Mouse (Mus musculus): ENCODE measurements around the gene Mxd1.

The Mxd1 gene

GRCm38 (mm10) chr6:86599951-86600414, 69.0 kb downstream of the Mxd1 start:
- DNase-seq (ENCODE audit: low spot score in 2 of 2), result no peak

- DNase-seq (ENCODE audit: low spot score in 2 of 2), result peak in 1 of 2 experiments; percentile 76
These were observed 69.8 kb downstream of the Mxd1 start for GRCm38 (mm10) chr6:86599197-86599596.

DNA sequence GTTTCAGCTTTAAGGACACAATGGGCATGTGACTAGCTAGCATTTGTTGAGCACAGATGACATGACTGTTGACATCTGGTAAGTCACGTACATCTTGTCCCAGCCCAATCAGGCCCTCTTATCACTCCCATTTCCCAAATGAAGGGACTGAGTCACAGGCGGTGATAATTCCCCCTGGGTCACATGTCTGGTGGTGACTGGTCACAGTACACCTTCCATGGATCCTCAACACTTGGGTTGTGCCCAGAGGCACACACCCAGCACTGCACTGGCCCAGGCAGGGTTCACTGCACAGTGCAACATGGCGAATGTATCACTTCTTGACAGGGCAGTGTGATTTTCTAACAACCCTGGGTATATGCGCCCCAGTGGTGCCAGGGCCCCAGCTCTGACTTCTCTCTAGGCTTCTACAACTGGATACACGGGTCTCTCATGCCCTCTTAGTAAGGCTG, 70.2 kb downstream of the Mxd1 start:
- no peak for DNase-seq (ENCODE audit: low spot score in 2 of 2)
